Mouse (Mus musculus) kidney, embryonic 15.5 days (tissue): Measurements from ENCODE around the gene Ephx4. TPM values are rescaled to one million over a fixed set of nuclear protein-coding genes. Genes with fewer than 3 reads are reported as not detected.

Source experiments
- ATAC-seq: fragments of 200-750 bp; cut with Nextera tagmentation; replicated peaks from 2 replicates; pipeline ENCODE4 v1.8.0; 2017; ENCODE audit warnings: moderate TSS enrichment; ENCODE audit not compliant: low FRiP score
- H3K27ac ChIP-seq: fragments of 300-500 bp; sonication (generic); 2 replicates; pipeline ENCODE4 v1.5.1; 2015; ENCODE audit warnings: mild to moderate bottlenecking, inconsistent platforms
- H3K27me3 ChIP-seq: fragments of 300-500 bp; sonication (generic); 2 replicates; pipeline ENCODE4 v1.6.1; 2015; ENCODE audit warnings: inconsistent platforms
- H3K36me3 ChIP-seq: fragments of 300-500 bp; sonication (generic); 2 replicates; pipeline ENCODE4 v1.6.1; 2015; ENCODE audit warnings: inconsistent platforms
- H3K4me1 ChIP-seq: fragments of 300-500 bp; sonication (generic); 2 replicates; pipeline ENCODE4 v1.6.1; 2015; ENCODE audit warnings: inconsistent platforms
- H3K4me2 ChIP-seq: fragments of 300-500 bp; sonication (generic); 2 replicates; pipeline ENCODE4 v1.6.1; 2015; ENCODE audit warnings: moderate library complexity, mild to moderate bottlenecking, inconsistent platforms
- H3K4me3 ChIP-seq: fragments of 300-500 bp; sonication (generic); replicated peaks from 2 replicates; pipeline ENCODE4 v1.5.1; 2015; ENCODE audit warnings: mild to moderate bottlenecking, inconsistent platforms
- H3K9ac ChIP-seq: fragments of 300-500 bp; sonication (generic); 2 replicates; pipeline ENCODE4 v1.6.1; 2015; ENCODE audit warnings: mild to moderate bottlenecking, inconsistent platforms
- H3K9me3 ChIP-seq: fragments of 300-500 bp; sonication (generic); replicated peaks from 2 replicates; pipeline ENCODE4 v1.6.1; 2016; ENCODE audit warnings: inconsistent platforms
- WGBS: fragments of 180-500 bp; shearing (Covaris S2); methylation state at CpG from one replicate; pipeline ENCODE4 v1.1.7; 2015; ENCODE audit warnings: mixed read lengths; 5-methylcytosine and 5-hydroxymethylcytosine counted together
- polyA plus RNA-seq: library from polyadenylated mRNA; unstranded; fragments of >200 nt; fragmentation: Nextera tagmentation; extraction: Ambion mirVana; gene quantifications from 2 replicates; pipeline ENCODE4 v1.2.1, GENCODE M21; 2015

Gene Ephx4
- polyA plus RNA-seq, 1 experiment from 2014 or later: 1.7 TPM

DNA sequence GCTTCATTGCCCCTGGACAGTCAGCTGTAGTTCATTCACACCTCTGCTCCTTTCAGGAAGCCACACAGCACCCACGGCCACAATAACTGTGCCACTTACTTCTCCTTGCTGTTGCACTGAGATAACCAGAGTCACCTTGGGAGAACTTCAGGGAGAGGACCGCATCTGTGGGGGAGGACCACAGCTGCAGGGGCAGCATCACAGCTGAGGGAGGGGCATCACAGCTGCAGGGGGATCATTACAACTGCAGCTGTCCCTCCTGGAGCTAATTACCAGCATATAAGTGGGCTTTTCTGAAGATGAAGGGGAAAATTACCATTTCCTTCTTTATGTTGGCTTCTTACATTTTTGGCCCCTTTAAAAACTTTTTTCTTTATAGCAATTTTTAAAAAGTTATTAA is 8.1 kb upstream of the Ephx4 start:
- ATAC-seq: no peak
- H3K4me2 ChIP-seq: no peak overlapping the region
- H3K9ac ChIP-seq: no peak overlapping the region
- H3K27ac ChIP-seq: no peak overlapping the region
- H3K4me3 ChIP-seq: no peak overlapping the region
- no peaks in the 10 kb centered on the region for H3K36me3 ChIP-seq
- H3K9me3 ChIP-seq: no peaks in the 10 kb centered on the region
- H3K4me1 ChIP-seq: no peaks in the 10 kb centered on the region
- no peaks in the 10 kb centered on the region for H3K27me3 ChIP-seq
- WGBS: 54% methylated on average over 2 of the region's 2 CpGs

DNA sequence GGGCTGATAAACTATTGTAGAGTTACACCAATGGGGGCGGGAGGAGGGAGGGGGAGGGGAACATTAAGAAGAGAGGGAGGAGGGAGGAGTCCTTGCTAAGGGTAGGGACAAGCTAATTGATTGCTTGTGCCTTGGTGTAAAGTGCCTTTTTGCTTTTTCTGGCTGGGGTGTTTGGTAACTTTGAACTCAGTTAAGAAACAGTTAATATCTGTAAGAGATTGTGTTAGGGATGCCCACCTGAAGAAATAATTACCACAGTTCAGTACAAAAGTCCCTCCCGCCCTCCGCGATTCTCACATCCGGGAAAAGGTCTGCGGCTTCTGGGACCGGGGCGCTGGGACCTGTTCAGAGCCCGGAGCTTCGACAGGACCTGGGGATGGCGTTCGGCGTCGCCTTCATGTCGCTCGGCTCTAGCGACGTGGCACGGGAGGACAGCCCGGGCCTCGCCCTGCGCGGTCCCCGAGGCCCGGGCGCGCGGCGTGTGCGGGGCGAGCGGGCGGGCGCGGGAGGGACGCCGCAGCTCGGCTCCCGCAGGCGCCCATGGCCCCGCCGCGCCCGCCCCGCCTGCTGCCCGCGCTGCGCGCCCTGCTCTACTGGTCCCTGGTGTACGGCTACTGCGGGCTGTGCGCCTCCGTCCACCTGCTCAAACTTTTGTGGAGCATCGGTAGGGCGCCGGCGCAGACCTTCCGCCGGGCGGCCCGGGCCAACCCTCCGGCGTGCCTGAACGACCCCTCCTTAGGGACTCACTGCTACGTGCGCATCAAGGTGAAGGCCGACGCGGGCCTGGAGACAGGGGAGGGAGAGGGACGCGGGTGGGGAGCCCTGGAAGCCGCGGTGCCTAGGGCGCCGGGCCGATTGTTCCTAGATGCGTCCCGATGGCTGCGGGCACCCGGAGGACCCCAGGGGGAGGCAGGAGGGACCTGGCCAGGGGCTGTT is 743 bp downstream of the Ephx4 start:
- H3K4me2 ChIP-seq: peak overlapping the region; percentile 98
- H3K9ac ChIP-seq: peak overlapping the region; percentile 61
- H3K4me1 ChIP-seq: peaks cover 13% of the 10 kb centered on the region
- under 1% methylated on average over 56 of the region's 80 CpGs for WGBS
- H3K9me3 ChIP-seq: no peaks in the 10 kb centered on the region
- peak overlapping the region; percentile 64 for H3K4me3 ChIP-seq
- no peak overlapping the region for H3K27ac ChIP-seq
- peak; percentile 91 for ATAC-seq
- H3K36me3 ChIP-seq: no peaks in the 10 kb centered on the region
- peaks cover 34% of the 10 kb centered on the region for H3K27me3 ChIP-seq

DNA sequence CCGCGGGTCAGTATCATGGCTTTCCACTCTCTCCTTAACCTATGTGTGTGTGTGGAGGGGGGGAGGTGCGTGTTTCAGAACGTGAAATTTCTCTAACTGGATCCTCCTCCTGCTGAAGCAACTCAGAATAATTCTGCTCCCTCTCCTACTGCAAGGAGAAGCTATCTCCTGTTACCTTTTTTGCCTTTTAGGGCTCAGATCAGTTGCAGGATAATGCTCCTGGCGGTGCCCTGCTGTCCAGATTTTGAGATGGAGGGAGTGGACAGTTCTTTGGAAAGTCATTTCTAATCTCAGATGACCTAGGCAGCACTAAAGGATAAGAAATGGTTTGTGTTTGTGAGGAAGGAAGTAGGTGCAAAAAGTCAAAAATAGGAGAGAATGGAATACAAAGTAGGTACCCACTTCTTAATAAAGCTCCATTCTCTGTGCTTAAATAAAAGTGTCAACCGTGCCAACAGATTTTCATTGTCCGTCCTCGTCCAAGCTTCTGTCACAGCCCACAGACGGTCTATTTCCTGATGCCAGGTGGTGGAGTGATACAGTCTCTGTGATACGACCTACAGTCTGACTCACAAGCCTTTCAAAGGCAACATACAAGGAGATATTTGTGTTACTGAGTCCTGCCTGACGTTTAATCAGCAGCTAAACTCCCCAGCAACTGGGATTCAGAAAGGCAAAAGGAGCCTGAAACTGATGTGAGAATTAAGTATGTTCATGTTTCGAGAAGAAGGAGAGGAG is 1.6 kb downstream of the Ephx4 start:
- H3K27ac ChIP-seq: no peak overlapping the region
- peaks cover 34% of the 10 kb centered on the region for H3K27me3 ChIP-seq
- H3K9me3 ChIP-seq: no peaks in the 10 kb centered on the region
- WGBS: 28% methylated on average over 12 of the region's 12 CpGs
- ATAC-seq: no peak
- peaks cover 13% of the 10 kb centered on the region for H3K4me1 ChIP-seq
- peak overlapping the region; percentile 98 for H3K4me2 ChIP-seq
- H3K4me3 ChIP-seq: peak overlapping the region; percentile 64
- no peaks in the 10 kb centered on the region for H3K36me3 ChIP-seq
- H3K9ac ChIP-seq: peak overlapping the region; percentile 61

DNA sequence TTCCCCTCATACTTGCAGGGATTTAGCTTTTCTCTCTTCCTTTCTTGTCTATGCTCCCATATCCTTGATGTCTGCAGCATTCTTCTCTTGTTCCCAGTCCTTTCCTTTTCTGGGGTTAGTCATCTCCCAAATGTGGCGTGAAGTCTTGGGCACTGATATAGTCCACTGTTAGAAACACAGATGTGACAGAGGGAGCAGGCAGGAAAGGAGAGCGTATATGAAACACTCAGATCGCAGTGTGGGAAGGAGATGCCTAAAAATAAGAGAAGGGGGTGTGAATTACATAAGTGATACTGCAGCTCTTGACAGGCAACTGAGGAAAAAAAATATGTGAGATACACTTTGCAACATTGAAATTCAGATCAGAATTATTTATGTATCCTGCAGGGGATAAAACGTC is 2.8 kb downstream of the Ephx4 start:
- H3K36me3 ChIP-seq: no peaks in the 10 kb centered on the region
- no peak overlapping the region for H3K4me3 ChIP-seq
- 88% methylated on average over 4 of the region's 4 CpGs for WGBS
- peaks cover 34% of the 10 kb centered on the region for H3K27me3 ChIP-seq
- H3K9me3 ChIP-seq: no peaks in the 10 kb centered on the region
- ATAC-seq: no peak
- H3K4me1 ChIP-seq: peaks cover 13% of the 10 kb centered on the region
- H3K27ac ChIP-seq: no peak overlapping the region
- H3K9ac ChIP-seq: no peak overlapping the region
- H3K4me2 ChIP-seq: no peak overlapping the region

DNA sequence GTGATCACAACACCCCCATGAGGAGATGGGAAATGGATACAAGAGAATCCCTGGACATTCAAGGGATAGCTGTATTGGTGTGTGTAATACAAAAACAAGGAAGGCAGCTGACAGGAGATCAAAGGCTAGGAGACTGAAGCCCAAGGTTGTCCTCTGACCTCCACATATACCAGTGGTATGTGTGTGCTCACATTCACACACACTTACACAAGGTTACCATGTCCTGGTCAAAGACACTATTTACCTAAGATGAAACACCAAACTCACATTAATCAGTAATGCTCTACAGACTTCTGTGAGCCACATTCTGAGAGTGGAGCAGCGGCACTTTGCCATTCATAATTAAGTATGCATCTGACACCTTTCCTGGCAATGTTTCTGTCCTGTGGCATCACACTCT is 7.8 kb downstream of the Ephx4 start:
- Histone ChIP-seq H3K4me3 (no peak overlapping the region), H3K4me1 (no peaks in the 10 kb centered on the region), H3K36me3 (no peaks in the 10 kb centered on the region), H3K27me3 (peaks cover 1% of the 10 kb centered on the region; the same call in 1 of the 2 replicates), H3K27ac (0 out of 2 replicates have a peak overlapping the region, but pooled peaks have one; percentile 5), H3K4me2 (no peak overlapping the region), H3K9me3 (no peaks in the 10 kb centered on the region), H3K9ac (no peak overlapping the region)
- ATAC-seq: no peak
- 60% methylated on average over 1 of the region's 1 CpGs for WGBS

DNA sequence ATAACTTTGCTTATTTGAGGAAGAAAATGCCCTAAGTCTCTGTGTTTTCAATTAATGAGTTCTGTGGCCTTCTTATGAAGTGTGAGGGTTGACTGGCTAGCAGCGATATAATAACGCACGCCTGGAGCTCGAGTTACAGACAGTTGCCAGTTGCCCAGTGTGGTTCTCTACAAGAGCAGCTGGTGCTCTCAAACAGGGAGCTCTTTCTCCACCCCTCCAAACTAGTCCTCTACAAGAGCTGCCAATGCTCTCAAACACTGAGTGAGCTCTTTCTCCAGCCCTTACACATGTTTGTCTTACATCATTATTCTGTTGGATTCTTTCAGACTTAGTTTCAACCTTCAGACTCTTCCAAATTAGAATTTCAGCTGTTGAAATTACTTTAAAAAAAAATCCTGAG is 8.8 kb downstream of the Ephx4 start:
- H3K9ac ChIP-seq: no peak overlapping the region
- no peak overlapping the region for H3K4me3 ChIP-seq
- WGBS: 38% methylated on average over 4 of the region's 4 CpGs
- H3K36me3 ChIP-seq: no peaks in the 10 kb centered on the region
- no peaks in the 10 kb centered on the region for H3K4me1 ChIP-seq
- H3K27ac ChIP-seq: no peak overlapping the region
- ATAC-seq: no peak
- H3K4me2 ChIP-seq: no peak overlapping the region
- H3K27me3 ChIP-seq: no peaks in the 10 kb centered on the region
- no peaks in the 10 kb centered on the region for H3K9me3 ChIP-seq

DNA sequence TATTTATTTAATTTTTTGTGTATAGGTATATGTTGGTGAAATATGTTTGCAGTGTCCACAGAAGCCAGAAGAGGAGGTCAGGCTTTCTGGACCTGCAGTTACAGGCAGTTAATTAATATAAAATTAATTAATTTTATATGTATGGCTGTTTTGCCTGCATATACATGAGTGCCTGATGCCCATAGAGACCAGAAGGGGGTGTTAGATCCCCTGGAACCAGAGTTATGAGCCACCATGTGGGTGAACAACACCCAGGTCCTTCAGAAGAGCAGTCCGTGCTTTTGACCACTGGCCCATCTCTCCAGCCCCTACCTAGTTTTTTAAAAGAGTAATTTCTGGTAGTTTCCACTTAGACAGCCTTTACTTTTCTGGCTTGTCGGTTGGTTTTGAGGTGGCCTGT is 9.7 kb downstream of the Ephx4 start:
- 74% methylated on average over 2 of the region's 2 CpGs for WGBS
- H3K9ac ChIP-seq: no peak overlapping the region
- H3K9me3 ChIP-seq: no peaks in the 10 kb centered on the region
- no peaks in the 10 kb centered on the region for H3K27me3 ChIP-seq
- no peak overlapping the region for H3K4me3 ChIP-seq
- ATAC-seq: no peak
- no peak overlapping the region for H3K27ac ChIP-seq
- H3K4me1 ChIP-seq: no peaks in the 10 kb centered on the region
- no peak overlapping the region for H3K4me2 ChIP-seq
- no peaks in the 10 kb centered on the region for H3K36me3 ChIP-seq

DNA sequence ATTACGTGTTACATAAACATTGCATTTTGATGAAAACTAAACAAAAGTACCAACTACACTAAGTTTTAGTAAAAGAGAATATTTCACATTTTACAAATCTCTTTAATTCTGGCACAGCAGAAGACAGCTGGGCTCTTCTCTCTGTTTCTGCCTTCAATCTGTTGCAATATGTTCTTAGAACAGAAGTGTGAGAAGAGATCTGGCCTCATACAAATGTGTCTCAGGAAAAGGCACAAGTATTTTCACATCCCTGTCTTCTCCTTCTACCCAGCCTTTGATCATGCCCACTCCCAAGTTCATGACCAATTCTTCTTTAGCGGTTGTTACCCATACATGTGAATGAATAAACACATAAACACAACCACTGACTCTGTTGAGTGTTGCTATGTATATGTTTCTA is 12.6 kb downstream of the Ephx4 start:
- no peak overlapping the region for H3K4me3 ChIP-seq
- H3K27me3 ChIP-seq: no peaks in the 10 kb centered on the region
- no peak overlapping the region for H3K9ac ChIP-seq
- 82% methylated on average over 2 of the region's 2 CpGs for WGBS
- ATAC-seq: no peak
- no peaks in the 10 kb centered on the region for H3K36me3 ChIP-seq
- H3K4me2 ChIP-seq: no peak overlapping the region
- H3K4me1 ChIP-seq: no peaks in the 10 kb centered on the region
- no peak overlapping the region for H3K27ac ChIP-seq
- H3K9me3 ChIP-seq: no peaks in the 10 kb centered on the region

DNA sequence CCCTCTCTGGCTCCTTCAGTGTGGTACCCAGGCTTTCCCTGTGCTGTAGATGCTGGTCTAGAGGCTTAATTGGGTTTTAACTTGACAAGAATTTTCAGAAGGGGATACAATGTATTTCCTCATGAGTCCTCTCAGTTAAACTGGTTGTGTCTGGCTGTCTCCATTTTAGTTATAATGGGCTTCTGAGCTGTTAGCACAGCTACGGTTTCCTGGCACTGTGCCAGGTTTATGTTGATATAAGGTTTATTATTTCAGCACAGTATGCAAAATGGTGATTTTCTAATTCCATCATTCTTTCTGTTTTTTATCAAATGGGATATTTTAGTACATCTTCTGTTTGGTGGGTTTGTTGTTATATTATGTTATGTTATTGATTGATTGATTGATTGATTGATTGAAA is 19.1 kb downstream of the Ephx4 start:
- Histone ChIP-seq H3K9me3 (no peaks in the 10 kb centered on the region), H3K27ac (no peak overlapping the region), H3K4me3 (no peak overlapping the region), H3K4me2 (no peak overlapping the region), H3K9ac (no peak overlapping the region), H3K36me3 (no peaks in the 10 kb centered on the region), H3K27me3 (no peaks in the 10 kb centered on the region), H3K4me1 (no peaks in the 10 kb centered on the region)
- 30% methylated on average over 1 of the region's 1 CpGs for WGBS
- ATAC-seq: no peak

DNA sequence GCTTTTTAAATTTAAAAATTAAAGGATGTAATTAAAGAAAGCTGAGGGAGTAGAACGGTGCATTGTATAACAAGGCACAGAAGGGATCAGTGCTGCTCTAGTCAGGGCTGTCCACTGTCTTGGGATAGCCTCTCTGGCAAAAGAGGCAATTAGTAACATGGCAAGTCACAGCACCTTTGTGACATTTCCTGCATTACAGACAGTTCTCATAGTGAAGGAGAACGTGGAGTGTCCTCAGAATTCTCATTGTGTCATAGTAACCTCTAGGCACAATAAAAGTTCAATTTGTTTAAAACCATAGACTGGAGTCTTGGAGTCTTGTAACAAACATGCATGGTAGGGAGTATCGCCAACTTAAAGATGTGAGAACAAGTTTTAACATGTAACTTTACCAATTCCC is 28.7 kb downstream of the Ephx4 start, which contains the start of gene Lpcat2b:
Lpcat2b (plus strand) TSS at position 301 of the 400 bp plus-strand sequence.
- H3K36me3 ChIP-seq: no peaks in the 10 kb centered on the region
- no peak within 1 kb of the TSS for H3K9ac ChIP-seq
- no peak for ATAC-seq
- H3K4me3 ChIP-seq: no peak within 1 kb of the TSS
- 0 out of 2 replicates have a peak, but pooled peaks cover 5% of the 10 kb centered on the region for H3K4me1 ChIP-seq
- H3K27ac ChIP-seq: no peak within 1 kb of the TSS
- H3K4me2 ChIP-seq: no peak within 1 kb of the TSS
- H3K9me3 ChIP-seq: no peaks in the 10 kb centered on the region
- 0 out of 2 replicates have a peak, but pooled peaks cover 2% of the 10 kb centered on the region for H3K27me3 ChIP-seq
- 79% methylated on average over 3 of the region's 3 CpGs for WGBS

DNA sequence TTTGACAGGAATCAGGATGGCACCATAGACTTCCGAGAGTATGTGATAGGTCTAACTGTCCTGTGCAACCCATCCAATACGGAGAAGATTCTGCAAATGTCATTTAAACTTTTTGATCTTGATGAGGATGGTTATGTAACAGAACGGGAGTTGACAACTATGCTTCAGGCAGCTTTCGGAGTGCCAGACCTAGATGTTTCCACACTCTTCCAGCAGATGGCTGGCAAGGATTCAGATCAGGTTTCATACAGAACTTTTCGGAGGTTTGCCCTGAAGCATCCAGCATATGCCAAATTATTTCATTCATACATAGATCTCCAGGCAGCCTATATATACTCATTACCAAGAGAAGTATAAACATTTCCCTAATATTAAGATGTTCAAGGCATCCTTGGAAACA is 31.5 kb downstream of the Ephx4 start:
- H3K4me1 ChIP-seq: peaks cover 13% of the 10 kb centered on the region
- H3K4me2 ChIP-seq: no peak overlapping the region
- ATAC-seq: no peak
- H3K27ac ChIP-seq: no peak overlapping the region
- no peak overlapping the region for H3K4me3 ChIP-seq
- no peaks in the 10 kb centered on the region for H3K36me3 ChIP-seq
- 0 out of 2 replicates have a peak, but pooled peaks cover 2% of the 10 kb centered on the region for H3K27me3 ChIP-seq
- no peak overlapping the region for H3K9ac ChIP-seq
- WGBS: 83% methylated on average over 5 of the region's 5 CpGs
- no peaks in the 10 kb centered on the region for H3K9me3 ChIP-seq

DNA sequence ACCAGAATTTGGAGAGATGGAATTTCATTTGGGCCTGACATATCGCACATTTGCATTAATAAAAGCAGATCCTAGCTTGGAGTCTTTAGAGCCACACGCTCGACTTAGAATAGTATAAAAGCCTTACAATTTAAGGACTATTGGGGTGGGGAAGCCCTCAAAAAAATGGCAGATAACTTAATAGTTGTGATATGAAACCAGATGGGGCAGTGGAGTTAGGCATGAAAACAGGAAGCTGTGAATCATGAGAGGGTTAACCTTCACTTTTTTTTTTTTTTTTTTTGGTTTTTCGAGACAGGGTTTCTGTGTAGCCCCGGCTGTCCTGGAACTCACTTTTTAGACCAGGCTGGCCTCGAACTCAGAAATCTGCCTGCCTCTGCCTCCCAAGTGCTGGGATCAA is 33.6 kb downstream of the Ephx4 start:
- H3K27me3 ChIP-seq: no peaks in the 10 kb centered on the region
- WGBS: 88% methylated on average over 6 of the region's 6 CpGs
- H3K4me2 ChIP-seq: no peak overlapping the region
- no peaks in the 10 kb centered on the region for H3K36me3 ChIP-seq
- H3K4me3 ChIP-seq: no peak overlapping the region
- peaks cover 13% of the 10 kb centered on the region for H3K4me1 ChIP-seq
- H3K9me3 ChIP-seq: no peaks in the 10 kb centered on the region
- ATAC-seq: no peak
- H3K9ac ChIP-seq: no peak overlapping the region
- H3K27ac ChIP-seq: no peak overlapping the region
